Mouse (Mus musculus) heart, adult 18-20 months (tissue): ENCODE measurements around the gene Myo19. TPM values are rescaled to one million over a fixed set of nuclear protein-coding genes. Genes with fewer than 3 reads are reported as not detected.
A peak's percentile ranks its signal among the peaks of the same experiment; 100 is the strongest.

Source experiments
- DNase-seq, 2 experiments: peaks; one replicate each; pipeline ENCODE4 v3.0.0; 2021 to 2022; ENCODE audit warnings: mixed read lengths in 1 of 2
- microRNA-seq, 2 experiments: library from miRNA; unstranded; fragments of <30 nt; microRNA quantifications; one replicate each; pipeline ENCODE4 v1.2.0; 2022
- total RNA-seq, 2 experiments: library from RNA; stranded (reverse); gene quantifications; 2 replicates each; pipeline ENCODE4 v1.2.3; 2021

Gene Myo19
- total RNA-seq, 2 experiments from 2014 or later: 3.2 to 5.2 TPM

- no peak for DNase-seq
Measured at GRCm38 (mm10) chr11:84945841-84946240, 65.9 kb downstream of the Myo19 start.

GRCm38 (mm10) chr11:84947206-84947605, 67.3 kb downstream of the Myo19 start:
- no peak for DNase-seq

GRCm38 (mm10) chr11:84948114-84948513, 68.2 kb downstream of the Myo19 start:
- no peak for DNase-seq

- DNase-seq: no peak
Measured at GRCm38 (mm10) chr11:84948526-84948925, 68.6 kb downstream of the Myo19 start.

- DNase-seq: no peak
Measured at GRCm38 (mm10) chr11:84952611-84953010, 72.7 kb downstream of the Myo19 start.

- DNase-seq: no peak
Measured at GRCm38 (mm10) chr11:84956400-84956799, 76.5 kb downstream of the Myo19 start.

GRCm38 (mm10) chr11:84957171-84957570, 77.2 kb downstream of the Myo19 start:
- DNase-seq: no peak

GRCm38 (mm10) chr11:84957591-84958270, 77.8 kb downstream of the Myo19 start, which contains the start of gene Car4:
Car4 (plus strand) TSS chr11:84957786.
- peak; percentile 36 to 46 for DNase-seq

- DNase-seq: no peak
Measured at GRCm38 (mm10) chr11:84958271-84958630, 78.3 kb downstream of the Myo19 start.

GRCm38 (mm10) chr11:84959181-84959580, 79.2 kb downstream of the Myo19 start:
- DNase-seq: no peak

GRCm38 (mm10) chr11:84959701-84960181, 79.8 kb downstream of the Myo19 start:
- DNase-seq: peak; percentile 69 to 86

- no peak for DNase-seq
Measured at GRCm38 (mm10) chr11:84960291-84960690, 80.3 kb downstream of the Myo19 start.

- DNase-seq: peak in 1 of 2 experiments; percentile 57
Measured at GRCm38 (mm10) chr11:84960780-84961179, 80.8 kb downstream of the Myo19 start.

Small RNA genes within 50 kb of the gene (microRNA-seq; reads per million reads assigned to microRNA genes)
- gene Gm23564: 0 reads per million in 2 experiments

Other genes starting within 250 kb of the Myo19 start
- gene Mrm1, start 60.6 kb upstream of the Myo19 start, total RNA-seq: 10 to 100 TPM; 20.8 to 25.0 TPM
- gene Dhrs11, start 51.2 kb upstream of the Myo19 start, total RNA-seq: 10 to 100 TPM; 97.1 to 99.1 TPM
- 10 to 100 TPM; 53.9 to 57.9 TPM for gene Ggnbp2, start 9.3 kb upstream of the Myo19 start, total RNA-seq
- gene Pigw, start 137 bp downstream of the Myo19 start, total RNA-seq: 1 to 10 TPM; 6.4 to 7.3 TPM
- gene Znhit3, start 36.2 kb downstream of the Myo19 start, total RNA-seq: 10 to 100 TPM; 11.5 to 12.9 TPM
- 10 to 100 TPM; 16.9 to 29.0 TPM for gene Car4, start 77.6 kb downstream of the Myo19 start, total RNA-seq